Mouse (Mus musculus) layer of hippocampus, adult 11-12 months (tissue): ENCODE data around the gene Aff3.

ENCODE experiments used
- DNase-seq: peaks from one replicate; pipeline ENCODE4 v3.0.0; 2022; ENCODE audit warnings: low spot score

Aff3 gene

DNA sequence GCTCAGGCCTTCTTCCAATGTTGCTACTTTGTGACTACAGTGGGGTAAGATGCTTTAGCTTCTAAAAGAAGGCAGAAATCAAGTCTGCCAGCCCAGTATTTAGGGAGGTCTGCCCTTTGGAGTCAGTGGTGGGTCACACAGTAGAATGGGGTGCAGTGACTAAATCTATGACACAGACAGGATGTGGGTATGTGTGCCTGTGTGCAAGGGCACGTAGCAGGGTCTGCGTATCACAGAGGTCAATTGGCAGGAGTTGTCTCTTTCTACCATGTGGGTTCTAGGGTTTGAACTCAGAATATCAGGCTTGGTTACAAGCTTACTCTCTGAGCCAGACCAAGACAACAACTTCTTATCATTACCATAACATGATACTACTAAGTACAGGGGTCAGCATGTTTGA lies 393.4 kb downstream of the Aff3 start:
- DNase-seq, result no peak

DNA sequence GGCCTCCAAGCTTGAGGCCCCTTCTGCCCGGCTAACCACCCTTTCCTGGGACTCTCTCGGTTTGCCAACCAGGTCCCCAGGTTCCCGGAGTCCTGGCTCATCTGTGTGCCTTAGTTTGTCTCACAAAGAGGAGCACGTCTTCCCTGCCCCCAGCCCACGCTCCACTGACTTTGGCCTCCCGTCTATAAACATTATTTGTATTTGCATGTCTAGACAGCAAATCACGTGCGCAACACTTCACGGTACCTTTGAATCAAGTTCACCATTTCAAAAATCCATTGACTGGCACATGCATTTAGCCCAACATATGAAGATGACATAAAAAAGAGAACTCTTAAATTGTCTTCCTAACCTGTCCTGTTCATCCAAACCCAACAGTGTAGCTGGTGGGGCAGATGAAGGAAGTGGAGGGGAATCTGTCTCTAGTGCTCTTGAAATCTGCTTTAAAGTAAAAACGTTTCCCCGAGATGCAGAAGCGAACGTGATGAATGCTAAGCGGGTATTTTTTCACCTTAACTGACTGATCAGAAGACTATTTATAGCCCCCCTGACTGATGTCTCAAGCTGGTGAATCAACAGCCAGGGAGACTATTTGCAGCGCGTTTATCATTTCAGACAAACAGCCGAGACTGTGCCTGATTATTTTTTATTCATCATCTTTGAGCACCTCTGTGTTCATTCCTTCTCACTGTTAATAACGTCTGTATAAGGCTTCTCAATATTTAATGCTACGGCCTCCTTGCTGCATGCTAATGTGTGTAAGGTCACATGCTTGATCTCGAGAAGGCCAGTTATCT lies 396.3 kb downstream of the Aff3 start:
- no peak for DNase-seq

DNA sequence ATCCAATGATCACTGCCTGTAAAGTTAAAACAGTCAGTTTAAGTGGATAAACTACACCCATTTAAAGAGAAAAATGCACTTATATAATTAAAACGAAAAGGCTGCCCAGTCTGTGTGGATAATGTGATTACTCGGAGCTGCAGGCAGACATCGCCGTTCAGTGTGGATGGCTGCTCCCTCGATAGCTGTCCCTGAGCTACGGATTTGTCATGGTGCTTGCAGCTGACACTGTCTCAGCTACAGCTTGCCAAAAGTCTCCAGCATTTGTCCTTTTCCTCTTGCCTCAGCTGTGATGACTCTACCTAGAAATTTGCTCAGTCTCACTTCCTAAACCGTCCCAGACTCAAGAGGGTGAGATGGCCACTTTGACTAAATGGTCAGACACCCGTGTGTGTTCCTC lies 401.5 kb downstream of the Aff3 start:
- no peak for DNase-seq

DNA sequence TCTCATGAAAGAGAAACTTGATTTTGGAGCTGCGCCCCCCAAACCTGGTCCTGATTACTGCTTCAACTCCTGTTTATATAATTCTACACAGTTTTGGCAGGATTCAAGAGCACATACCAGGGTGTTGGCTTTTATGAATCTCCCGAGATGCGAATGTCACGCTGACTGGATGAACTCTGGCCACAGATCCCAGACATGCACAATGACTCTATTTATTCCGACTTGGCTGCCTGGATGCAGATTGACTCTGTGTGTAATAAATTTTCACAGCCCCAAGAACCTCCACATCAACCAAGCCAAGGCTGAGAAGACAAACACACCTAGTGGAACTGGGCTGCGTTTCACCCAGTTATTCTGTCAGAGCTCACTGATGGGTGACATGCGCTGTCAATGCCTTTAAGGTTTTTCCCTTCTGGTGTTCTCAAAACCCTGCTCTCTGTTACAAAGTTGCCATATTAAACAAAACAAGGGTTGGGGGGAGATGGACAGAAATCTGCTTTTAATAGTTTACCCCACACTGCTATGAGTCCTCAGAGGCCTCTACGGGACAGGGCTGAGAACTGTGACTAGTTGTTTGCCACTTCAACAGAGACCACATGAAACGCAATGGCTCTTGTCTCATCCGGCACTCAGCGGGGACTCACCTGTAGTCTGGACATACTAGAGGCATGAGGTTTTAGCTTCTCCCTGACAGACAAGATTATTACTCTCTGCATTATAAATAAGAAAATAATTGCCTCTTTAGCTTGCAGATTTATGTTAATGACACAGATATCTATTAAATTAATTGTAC lies 402.2 kb downstream of the Aff3 start:
- no peak for DNase-seq

DNA sequence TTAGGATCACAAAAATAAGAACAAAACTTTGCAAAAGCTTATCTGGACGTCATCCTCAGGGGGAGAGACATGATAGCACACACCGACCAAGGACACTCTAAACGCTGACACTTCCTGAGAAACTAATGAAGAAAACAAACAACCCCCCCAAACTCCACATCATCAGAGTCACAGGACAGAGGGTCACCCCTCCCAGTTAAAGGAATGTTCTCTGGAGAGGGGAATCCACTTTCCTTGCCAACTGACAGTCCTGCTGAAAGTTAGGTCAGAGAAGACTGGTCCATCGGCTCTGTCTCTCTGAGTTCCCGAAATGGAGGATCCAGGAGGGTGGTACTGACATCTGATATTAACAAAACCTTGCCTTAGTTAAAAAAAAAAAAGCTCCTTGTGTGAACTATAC lies 403.7 kb downstream of the Aff3 start:
- no peak for DNase-seq

DNA sequence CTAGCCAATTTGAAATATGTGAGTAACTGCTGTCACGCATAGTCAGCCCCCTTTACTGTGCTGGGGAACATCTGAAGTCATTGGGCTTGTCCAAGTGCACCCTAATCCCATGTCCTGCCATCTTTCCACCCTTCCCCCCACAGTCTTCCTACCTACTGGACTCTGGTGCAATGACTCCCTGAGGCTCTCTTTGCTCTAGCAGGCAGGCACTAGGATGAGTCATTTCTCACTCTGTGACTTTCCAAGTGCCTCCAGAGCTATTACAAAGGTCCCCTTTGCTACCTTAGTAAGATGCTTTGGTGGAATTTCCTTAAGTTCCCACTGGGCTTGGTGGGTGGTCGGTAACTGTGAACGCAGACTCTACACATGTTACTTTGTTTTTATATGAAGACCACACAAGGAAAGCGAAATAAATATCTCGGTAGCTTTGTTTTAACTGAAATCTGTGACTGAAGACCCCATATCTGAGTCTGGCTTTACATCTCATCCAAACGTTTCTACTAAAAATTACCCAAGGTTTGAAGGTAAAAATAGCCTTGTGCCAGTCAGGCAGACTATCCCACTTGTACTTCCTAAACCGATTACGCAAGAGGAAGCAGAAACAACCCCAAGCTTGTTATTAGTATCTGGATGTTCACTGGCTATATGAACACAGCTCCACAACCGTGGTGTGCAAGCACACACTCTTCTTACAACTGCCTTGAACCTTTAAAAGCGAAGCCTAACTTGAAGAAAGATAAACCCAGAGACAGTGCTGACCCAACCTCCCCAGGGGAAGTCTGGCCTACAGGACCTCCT lies 405.0 kb downstream of the Aff3 start:
- DNase-seq, result no peak

DNA sequence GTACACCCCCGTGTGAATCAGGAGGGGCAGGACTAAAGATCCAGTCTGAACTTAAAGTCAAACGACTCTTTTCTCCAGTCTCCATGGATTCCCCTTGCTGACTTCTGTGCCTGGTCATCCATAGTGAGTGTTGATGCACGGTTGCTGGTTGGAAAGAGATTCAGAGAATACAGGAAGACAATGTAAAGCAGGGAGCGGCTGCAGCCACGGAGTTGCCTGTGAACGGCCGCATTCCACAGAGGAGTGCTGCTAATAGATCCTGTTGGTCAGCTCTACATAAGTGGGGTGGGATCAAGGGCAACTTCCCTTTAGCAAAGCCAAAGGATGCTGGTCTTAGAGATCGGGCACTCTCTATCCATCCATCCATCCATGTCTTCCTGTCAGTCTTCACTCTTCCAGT lies 410.3 kb downstream of the Aff3 start:
- DNase-seq, result no peak

DNA sequence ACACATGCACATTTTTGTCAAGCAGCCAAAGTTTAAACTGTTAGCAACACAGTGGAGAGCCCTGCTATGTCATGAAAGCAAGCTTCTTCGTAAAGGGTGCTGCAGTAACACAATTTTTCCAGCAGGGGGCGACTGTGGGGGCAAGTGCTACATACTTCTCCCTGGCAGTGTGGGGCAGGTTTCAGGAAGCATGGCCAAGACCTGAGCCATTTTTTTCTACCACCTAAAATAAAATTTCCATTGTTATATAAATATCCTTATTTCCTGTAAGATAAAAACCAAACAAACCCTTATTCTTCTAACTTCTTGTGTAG lies 412.0 kb downstream of the Aff3 start:
- DNase-seq, result no peak

DNA sequence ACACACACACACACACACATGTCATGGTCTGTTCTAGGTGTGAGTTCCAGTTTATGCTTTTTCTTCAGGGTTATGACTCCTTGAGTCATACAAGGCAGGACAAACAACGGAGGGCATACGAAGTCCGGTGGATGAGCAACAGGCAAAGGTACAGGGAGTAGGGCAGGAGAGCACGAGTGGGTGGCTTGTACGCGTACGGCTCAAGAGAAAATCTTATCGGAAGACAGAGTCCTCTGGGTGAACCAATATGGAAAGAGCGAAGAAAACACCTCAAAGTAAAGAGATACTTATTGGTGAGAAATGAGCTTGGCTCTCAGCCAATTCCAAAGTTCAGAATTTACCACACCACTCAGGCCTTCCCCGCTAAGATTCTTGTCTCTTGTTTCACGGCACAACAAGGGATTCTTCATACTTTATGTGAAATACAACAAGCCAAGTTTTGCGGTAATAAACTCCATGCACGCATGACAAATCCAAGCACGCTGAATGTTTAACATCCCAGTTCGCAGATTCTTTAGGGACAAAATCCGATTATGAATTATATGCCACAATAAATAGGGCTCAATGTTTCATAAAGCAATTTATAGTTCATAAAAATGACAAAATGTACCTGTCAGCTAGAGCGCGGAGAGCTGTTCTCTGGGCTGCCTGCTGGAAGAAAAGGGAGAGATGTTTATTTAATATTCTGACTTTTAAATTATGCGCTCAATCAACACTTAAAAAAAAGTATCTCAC lies 412.6 kb downstream of the Aff3 start:
- no peak for DNase-seq

DNA sequence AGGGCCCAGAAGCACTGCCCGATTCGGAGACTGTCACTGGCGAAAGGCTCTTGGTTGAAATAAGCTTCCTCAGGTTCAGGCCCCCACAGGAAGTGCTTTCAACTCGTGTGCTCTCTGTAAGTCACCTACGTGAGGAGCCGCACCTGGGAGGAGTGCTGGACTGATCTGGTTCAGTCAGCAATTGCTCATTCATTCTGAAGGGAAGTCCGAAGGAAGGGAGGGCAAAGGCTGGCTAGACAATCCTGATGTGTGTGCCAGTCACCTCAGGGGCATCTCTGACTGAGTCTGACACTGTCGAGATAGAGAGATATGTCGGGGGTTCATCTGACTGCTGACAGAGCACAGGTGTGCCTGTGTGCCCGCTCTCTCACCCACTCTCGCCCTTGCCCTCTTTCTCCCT lies 413.3 kb downstream of the Aff3 start:
- no peak for DNase-seq

DNA sequence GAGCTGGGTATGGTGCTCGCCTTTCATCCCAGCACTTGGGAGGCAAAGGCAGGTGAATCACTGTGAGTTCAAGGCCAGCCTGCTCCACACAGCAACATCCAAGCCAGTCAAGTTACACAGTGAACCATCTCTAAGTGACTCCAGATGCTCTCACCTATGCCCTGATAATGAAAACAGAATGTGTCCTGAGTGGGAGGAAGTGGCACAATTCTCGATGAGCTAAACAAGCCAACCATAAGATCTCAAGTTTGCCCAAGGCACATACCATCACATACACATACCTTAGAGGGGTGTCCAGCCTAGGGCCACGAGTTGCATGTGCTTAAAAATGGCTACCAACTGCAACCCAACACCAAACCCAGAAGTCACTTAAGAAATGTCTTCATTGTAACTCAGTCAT lies 414.5 kb downstream of the Aff3 start:
- no peak for DNase-seq

DNA sequence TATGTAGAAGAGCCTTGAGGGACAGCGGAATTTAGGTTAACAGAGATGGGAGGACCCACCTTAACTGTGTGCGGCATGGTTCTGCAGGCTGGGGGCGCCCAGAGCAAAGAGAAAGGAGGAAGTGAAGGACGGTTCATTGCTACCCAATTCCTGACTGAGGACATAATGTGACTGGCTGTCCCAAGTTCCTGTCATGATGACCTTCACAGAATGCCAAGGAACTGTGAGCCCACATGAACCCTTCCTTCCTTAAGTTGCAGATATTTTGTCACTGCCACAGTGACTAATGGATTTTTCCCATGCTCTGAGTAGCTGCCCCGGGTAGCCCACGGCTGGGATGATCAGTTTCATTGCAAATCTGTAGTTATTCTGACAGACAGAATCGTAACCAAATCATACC lies 415.2 kb downstream of the Aff3 start:
- DNase-seq, result no peak

DNA sequence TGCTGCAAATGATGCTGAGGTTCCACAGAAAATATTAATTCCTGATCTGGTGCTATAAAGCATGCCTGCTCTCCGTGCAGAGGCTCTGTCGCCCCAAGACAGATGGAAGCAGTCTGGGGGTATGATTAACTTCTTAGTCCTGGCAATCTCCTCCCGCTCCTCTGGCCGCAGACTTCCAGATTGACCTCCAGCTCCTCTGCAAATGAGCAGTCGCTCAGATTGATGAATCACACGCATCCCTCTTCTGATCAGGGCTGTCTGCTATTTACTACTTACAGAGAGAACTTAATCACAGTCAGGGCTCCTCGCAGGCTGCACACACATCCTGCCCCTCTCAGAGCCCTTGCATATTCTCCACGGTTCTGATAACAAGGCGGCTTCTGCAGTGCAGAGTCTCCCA lies 416.7 kb downstream of the Aff3 start:
- no peak for DNase-seq

DNA sequence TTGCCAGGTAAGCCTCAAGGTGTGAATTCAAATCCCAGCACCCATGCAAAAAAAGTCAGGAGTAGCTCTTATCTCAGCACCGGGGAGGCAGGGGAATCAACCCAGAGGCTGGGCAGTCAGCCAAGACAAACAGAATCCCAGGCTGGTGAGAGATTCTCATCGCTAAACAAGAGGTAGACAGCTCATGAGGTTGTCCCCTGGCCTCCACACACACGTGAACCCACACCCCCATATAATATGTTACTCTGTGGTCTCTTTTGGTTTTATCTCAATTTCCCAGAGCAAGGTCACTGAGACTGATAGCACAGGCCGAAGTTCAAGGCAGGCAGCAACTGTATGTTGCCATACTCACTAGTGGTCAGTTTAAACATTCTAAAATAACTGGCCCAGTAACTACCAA lies 422.2 kb downstream of the Aff3 start:
- no peak for DNase-seq

DNA sequence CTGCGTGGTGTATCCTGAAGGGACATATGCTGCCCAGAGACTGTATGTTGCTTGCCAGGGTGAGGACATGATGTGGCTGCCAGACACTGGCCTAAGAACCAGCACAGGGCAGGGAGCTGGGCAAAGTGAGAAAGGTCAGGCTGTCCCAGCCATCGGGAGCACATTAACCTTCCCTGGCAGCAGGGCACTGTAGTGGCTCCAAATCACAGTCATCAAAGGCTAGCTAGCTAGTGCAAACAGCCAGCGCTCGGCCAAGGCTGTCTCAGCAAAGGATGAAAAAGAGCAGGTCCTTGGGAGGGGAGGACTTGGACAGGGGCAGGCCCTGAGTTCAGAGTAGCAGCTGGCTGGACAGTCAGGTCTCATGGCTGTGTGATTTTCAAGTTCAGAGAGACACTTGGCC lies 423.0 kb downstream of the Aff3 start:
- DNase-seq, result no peak

DNA sequence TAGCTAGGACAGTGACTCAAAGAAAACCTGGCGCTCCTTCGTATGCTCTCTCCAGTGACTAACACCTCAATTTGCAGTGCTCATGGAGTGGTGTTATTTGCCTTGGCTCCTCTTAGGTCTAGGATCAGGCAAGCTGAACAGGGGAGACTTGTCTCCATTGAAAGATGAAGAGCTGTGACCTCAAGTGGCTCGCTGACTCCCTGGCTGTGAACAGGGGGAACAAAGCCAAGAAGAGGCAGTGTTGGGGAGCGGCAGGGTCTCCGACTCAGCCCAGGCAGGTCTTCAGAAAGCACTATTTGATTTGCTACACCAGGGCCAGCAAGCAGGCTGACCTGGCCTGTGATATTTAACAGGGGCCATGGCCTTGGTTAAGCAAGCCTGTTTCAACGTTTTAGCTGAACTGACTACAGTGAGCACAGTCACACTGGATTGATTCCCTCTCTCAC lies 423.5 kb downstream of the Aff3 start:
- no peak for DNase-seq

DNA sequence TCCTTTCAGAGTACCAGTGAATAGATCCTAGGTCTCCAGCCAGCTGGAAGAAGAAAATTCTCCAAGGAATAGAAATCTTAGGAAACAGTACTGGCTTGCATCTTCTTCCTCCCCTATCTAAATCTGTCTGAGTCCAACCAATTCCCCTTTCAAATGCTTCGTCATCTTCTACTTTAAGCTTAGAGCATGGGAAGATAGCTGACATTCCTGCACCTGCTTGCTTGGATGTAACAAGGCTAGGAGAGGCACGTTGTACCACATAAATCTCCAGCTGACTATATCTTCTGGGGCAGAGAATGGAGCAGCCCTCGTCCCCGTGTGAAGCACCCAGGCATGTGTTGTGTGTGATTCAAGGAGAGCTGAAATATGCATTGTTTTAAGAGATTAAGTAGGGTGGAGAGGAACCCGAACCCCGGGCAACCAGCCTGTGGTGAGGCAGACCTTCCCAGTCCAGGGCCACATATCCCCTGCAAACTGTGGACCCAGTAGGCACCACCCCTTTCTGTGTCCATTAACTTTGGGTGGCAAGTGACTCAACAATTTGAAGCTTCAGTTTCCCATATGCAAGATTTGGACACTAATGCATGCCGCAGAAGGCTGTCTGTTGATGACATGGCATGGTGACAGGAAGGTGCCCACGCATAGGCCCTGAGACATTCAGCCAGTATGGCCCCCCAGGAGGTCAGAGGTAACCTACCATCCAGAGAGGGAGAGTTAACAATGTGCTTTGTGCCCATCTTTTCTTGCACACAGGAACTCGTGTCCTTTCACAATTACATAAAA lies 424.1 kb downstream of the Aff3 start:
- DNase-seq, result no peak

DNA sequence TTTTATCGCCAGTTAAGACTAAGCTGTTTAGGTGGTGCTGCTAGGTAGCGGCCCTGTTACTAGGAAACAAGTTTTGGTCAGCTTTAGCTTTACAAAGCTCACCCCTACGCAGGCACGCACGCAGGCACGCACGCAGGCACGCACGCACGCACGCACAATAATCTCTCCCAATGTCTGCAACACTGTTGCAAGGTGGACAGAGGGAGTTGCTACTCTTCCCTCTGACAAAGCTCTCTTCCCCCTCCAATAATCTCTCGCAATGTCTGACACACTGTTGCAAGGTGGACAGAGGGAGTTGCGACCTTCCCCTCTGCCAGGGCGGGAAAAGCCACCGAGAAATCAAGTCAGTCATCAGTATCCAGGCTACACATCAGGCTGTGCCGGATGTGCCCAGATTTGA lies 425.2 kb downstream of the Aff3 start:
- DNase-seq, result no peak

DNA sequence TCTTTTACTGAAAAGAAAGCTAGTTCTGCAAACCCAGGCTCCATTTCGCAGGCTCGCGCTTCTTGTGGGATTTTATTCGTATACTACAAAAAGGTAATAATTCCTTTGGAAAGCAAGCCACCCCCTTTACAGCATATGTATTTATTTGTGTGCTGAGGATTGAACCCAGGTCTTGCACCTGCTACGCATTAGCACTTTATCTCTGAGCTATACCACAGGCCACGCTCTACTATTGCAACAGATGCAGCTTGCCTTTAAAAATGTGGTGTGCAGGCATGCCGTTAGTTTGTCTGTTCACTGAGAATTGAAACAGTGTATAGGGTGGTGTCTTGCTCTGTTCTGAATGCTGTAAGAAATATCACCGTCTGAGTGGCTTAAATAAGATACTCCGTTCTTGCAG lies 426.9 kb downstream of the Aff3 start:
- DNase-seq, result no peak

DNA sequence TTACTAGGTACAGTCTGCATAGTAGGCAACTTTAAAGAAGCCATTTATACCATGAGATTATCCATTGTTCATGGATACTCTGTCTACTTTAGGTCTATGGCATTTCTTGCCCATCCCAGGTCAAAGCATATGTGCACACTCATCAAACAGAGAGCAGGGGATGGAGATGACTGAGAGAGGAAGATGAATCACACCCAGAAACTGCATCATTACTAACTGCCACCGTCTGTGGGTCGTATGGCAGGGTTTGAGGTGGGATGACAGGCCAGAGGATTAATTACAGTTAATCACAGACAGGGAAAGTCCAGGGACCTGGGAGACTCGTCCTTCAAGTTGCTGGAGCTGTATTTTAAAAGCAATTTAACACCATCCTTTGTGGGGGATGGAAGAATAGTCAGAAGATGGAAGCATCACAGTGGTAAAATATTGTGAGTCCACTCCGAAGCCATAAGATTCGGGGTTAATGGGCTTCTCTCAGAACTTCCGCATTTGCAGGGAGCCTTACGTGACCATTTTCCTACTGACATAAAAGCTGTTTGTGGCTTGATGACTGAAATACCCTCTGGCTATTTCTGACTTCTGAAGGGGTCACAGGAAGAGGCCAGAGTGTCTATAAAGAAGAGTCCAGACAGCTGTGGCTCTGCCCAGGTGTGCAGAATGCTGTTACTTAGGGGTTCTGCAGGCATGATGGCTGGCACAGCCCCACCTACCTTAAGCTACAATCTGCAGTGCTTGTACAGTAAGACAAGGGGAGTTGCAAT lies 427.5 kb downstream of the Aff3 start:
- no peak for DNase-seq

DNA sequence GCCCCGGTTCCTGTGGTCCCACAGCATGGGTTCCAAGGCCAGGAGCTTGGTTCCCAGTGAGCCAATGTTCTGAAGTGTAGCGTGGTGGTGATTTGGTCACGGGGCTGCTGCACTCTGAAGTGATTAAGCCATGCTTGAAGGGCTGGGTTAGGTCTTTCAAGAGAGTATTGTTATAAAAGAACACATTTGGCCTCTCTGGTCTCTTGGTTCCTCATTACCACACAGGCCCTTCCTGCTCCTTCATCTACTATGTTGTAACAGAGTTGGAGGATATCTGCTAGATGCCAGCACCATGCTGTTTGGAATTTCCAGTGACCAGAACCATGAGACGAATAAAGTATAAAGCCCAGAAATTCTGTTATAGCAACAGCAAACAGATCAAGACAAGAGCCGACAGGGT lies 431.6 kb downstream of the Aff3 start:
- DNase-seq, result no peak
